Comparison of ENCODE assay signal across 11 mouse cellular contexts in genomic region chr4:138941401-138941800, GRCm38 (mm10). TPM values are rescaled to one million over a fixed set of nuclear protein-coding genes. Genes with fewer than 3 reads are reported as not detected.
DNase-seq lines count a peak whose midpoint lies in the region; ATAC-seq and TF ChIP-seq lines count a peak whose summit lies in the region.
"Had no signal": no experiment of that assay in that cellular context is flagged by ENCODE, and none has a peak within 500 bp of the region (broad histone marks: within the 10 kb centered on the region; RNA-seq: fewer than 3 reads in every experiment).

No protein-coding gene starts in this region.

- H3K9ac ChIP-seq in kidney, embryonic 16.5 days (replicated peaks; ENCODE audit: low read length): no peak overlapping the region
- H3K9ac ChIP-seq: heart, embryonic 13.5 days; liver, embryonic 13.5 days; midbrain, embryonic 15.5 days had no signal

- peak overlapping the region; percentile 70 for H3K27ac ChIP-seq in kidney, embryonic 16.5 days (ENCODE audit: low read length)
- no peak overlapping the region for H3K27ac ChIP-seq in forebrain, embryonic 10.5 days
- H3K27ac ChIP-seq: heart, embryonic 13.5 days; liver, embryonic 13.5 days; midbrain, embryonic 15.5 days had no signal

- no peak for ATAC-seq in kidney, embryonic 16.5 days (ENCODE audit: low FRiP score, low TSS enrichment)
- ATAC-seq: midbrain, embryonic 15.5 days had no signal

- no peaks in the 10 kb centered on the region for H3K27me3 ChIP-seq in kidney, embryonic 16.5 days (ENCODE audit: insufficient read depth, low read length)
- H3K27me3 ChIP-seq in forebrain, embryonic 10.5 days (ENCODE audit: poor library complexity, severe bottlenecking): no peaks in the 10 kb centered on the region
- H3K27me3 ChIP-seq: liver, embryonic 13.5 days; midbrain, embryonic 15.5 days had no signal

- H3K36me3 ChIP-seq in kidney, embryonic 16.5 days (ENCODE audit: insufficient read depth, low read length): no peaks in the 10 kb centered on the region
- no peaks in the 10 kb centered on the region for H3K36me3 ChIP-seq in forebrain, embryonic 10.5 days (replicated peaks)
- H3K36me3 ChIP-seq: heart, embryonic 13.5 days; liver, embryonic 13.5 days; midbrain, embryonic 15.5 days had no signal

- TF ChIP-seq CTCF in lung, adult 2 months (IDR thresholded peaks at IDR 0.05; ENCODE audit: insufficient read depth, low read length): no peak

- DNase-seq in lung, adult 2 months: peak; percentile 31
- no peak for DNase-seq in lung, postnatal 4 days
- peak; percentile 47 for DNase-seq in retina, embryonic 14.5 days (ENCODE audit: low spot score)
- DNase-seq in neural tube, embryonic 10.5 days (ENCODE audit: extremely low spot score, low spot score): no peak
- DNase-seq in right cerebral cortex, postnatal 36 days (ENCODE audit: low spot score in 2 of 2): no peak
- DNase-seq in forebrain, embryonic 10.5 days (ENCODE audit: extremely low spot score, low spot score): no peak
- DNase-seq: liver, embryonic 13.5 days had no signal

- no peak overlapping the region for H3K4me3 ChIP-seq in lung, adult 2 months (replicated peaks; ENCODE audit: extremely low read depth, low read depth, low read length)
- H3K4me3 ChIP-seq in kidney, embryonic 16.5 days (ENCODE audit: low read length): no peak overlapping the region
- H3K4me3 ChIP-seq in forebrain, embryonic 10.5 days: no peak overlapping the region
- H3K4me3 ChIP-seq: heart, embryonic 13.5 days; liver, embryonic 13.5 days; midbrain, embryonic 15.5 days had no signal

- H3K4me2 ChIP-seq in kidney, embryonic 16.5 days (replicated peaks; ENCODE audit: low read depth, low read length): no peak overlapping the region
- H3K4me2 ChIP-seq: heart, embryonic 13.5 days; liver, embryonic 13.5 days; midbrain, embryonic 15.5 days had no signal

- H3K4me1 ChIP-seq in lung, adult 2 months (ENCODE audit: control insufficient read depth, insufficient read depth, low read length): peaks cover 13% of the 10 kb centered on the region
- H3K4me1 ChIP-seq in kidney, embryonic 16.5 days (ENCODE audit: insufficient read depth, low read length): peaks cover 31% of the 10 kb centered on the region
- peaks cover 19% of the 10 kb centered on the region for H3K4me1 ChIP-seq in forebrain, embryonic 10.5 days
- H3K4me1 ChIP-seq: heart, embryonic 13.5 days; midbrain, embryonic 15.5 days had no signal

- H3K9me3 ChIP-seq in kidney, embryonic 16.5 days (ENCODE audit: low read length): no peaks in the 10 kb centered on the region
- H3K9me3 ChIP-seq in forebrain, embryonic 10.5 days: no peaks in the 10 kb centered on the region
- H3K9me3 ChIP-seq: heart, embryonic 13.5 days; liver, embryonic 13.5 days; midbrain, embryonic 15.5 days had no signal

- 41% methylated on average over 7 of the region's 7 CpGs for WGBS in lung, adult 2 months
- WGBS in kidney, embryonic 16.5 days: 23% methylated on average over 7 of the region's 7 CpGs
- 45% methylated on average over 7 of the region's 7 CpGs for WGBS in forebrain, embryonic 10.5 days

- TF ChIP-seq POLR2A in lung, adult 2 months (IDR thresholded peaks at IDR 0.05; ENCODE audit: borderline replicate concordance, extremely low read depth, low read depth, low read length): no peak

RNA-seq across cellular contexts. Expression of gene Rnf186, which starts 25.5 kb away (rescaled TPM):
- polyA plus RNA-seq in lung, adult 2 months (2012; rRNA removed): 74.5 and 93.5 TPM in 2 replicates
- 9.8 and 11.0 TPM in 2 replicates for polyA plus RNA-seq in kidney, embryonic 16.5 days (2015; fragmentation: Nextera tagmentation; extraction: Ambion mirVana)
- polyA plus RNA-seq in forebrain, embryonic 10.5 days (2016; fragmentation: Nextera tagmentation; extraction: Ambion mirVana): not detected in 2 replicates
- polyA plus RNA-seq: cortical plate, adult 2 months; heart, embryonic 13.5 days had no signal

RNA-seq across cellular contexts. Expression of gene Otud3, which starts 27.7 kb away (rescaled TPM):
- polyA plus RNA-seq in lung, adult 2 months (2012; rRNA removed): 8.4 and 9.1 TPM in 2 replicates
- 3.0 and 3.6 TPM in 2 replicates for polyA plus RNA-seq in kidney, embryonic 16.5 days (2015; fragmentation: Nextera tagmentation; extraction: Ambion mirVana)
- polyA plus RNA-seq in forebrain, embryonic 10.5 days (2016; fragmentation: Nextera tagmentation; extraction: Ambion mirVana): 3.5 TPM in 2 replicates

RNA-seq across cellular contexts. Expression of gene Tmco4, which starts 31.3 kb away (rescaled TPM):
- polyA plus RNA-seq in lung, adult 2 months (2012; rRNA removed): 14.7 and 15.1 TPM in 2 replicates
- polyA plus RNA-seq in kidney, embryonic 16.5 days (2015; fragmentation: Nextera tagmentation; extraction: Ambion mirVana): 8.8 and 8.9 TPM in 2 replicates
- 0.90 and 1.0 TPM in 2 replicates for polyA plus RNA-seq in forebrain, embryonic 10.5 days (2016; fragmentation: Nextera tagmentation; extraction: Ambion mirVana)

Comparison
In these comparisons a context has a peak if more than half of its experiments do, and no peak if none do; other contexts are left out.
1. DNase-seq: peak in lung, adult 2 months (single experiment) and retina, embryonic 14.5 days (single experiment); none in lung, postnatal 4 days (0 of 2), neural tube, embryonic 10.5 days (single experiment), right cerebral cortex, postnatal 36 days (0 of 2) and forebrain, embryonic 10.5 days (single experiment).
2. RNA of gene Rnf186, which starts 25.5 kb away (polyA plus RNA-seq): 74.5 to 93.5 TPM in lung, adult 2 months and 9.8 to 11.0 TPM in kidney, embryonic 16.5 days; not detected in forebrain, embryonic 10.5 days; every median in the first group is over 10 times any median in the second.